Mouse (Mus musculus): ENCODE data around the gene Gm37240. TPM values are rescaled to one million over a fixed set of nuclear protein-coding genes. Genes with fewer than 3 reads are reported as not detected.

The Gm37240 gene
- polyA plus RNA-seq, 1 experiment from 2014 or later, result 5.2 TPM

DNA sequence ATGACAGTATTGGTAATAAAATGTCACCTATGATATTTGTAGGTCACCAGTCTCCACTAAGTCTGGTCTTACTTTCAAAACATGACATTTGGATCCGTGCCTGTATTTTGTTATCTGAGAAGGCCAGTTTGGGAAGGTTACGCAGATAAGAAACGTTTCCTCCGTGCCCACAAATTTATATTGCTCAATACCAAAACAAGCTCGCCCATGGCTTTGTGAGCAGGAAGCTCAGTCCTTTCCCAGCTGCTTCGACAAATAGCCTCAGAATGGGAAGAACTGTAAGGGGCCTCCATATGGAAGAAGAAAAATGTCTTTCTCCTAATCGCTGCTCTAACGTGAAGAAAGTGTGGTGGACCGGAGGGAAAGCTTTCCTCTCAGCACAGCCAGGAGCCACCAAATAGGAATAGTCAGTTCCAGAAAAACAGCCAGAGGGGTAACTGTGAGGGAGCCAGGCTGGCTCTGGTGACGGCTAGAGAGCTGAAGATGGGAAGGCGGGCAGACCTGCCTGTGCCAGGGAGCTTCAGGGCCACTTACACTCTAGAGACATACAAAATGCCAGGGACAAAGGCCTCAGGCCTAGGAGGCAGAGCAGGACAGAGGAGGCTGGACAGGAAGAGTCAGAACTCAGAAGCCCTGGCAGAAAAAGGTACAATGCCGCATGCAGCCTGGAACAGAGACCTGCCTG lies 1431.4 kb downstream of the Gm37240 start:
- no peak for DNase-seq (ENCODE audit: low spot score)

DNA sequence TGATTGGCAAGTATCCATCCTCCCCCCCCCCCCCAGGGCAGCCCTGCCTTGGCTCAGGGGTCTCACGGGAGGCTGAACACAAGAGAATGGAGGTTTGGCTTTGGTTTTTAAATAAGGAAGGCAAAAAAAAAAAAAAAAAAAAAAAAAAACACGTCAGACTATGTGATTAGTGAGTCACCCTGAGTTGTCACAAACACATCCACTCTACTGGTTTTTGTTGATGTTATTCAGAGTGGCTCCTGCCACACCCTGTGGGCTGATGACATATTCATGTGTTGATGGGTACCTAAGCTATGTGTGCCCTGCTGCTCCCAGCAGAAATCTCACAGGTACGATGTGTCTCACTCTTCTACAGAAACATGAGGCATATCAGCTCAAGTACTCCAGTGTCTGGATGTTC lies 1436.7 kb downstream of the Gm37240 start:
- DNase-seq (ENCODE audit: low spot score), result no peak

DNA sequence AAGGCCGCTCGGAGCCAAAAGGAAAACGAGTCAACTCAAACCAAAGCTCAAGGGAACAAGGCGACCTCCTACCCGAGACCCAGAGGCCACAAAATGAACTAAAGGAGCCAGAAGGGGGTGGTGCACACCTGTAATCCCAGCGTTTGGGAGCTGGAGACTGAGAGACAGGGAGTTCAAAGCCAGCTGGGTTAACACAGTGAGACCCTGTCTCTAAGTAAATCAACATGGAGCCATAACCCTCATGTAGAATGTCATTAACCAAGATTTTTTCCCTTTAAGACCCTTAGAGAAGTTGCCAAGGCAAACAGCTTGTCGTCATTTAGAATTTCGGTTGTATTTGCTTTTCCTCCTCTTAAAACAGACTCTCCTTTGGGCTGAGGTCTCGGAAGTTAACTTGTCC lies 1438.3 kb downstream of the Gm37240 start:
- no peak for DNase-seq (ENCODE audit: low spot score)

DNA sequence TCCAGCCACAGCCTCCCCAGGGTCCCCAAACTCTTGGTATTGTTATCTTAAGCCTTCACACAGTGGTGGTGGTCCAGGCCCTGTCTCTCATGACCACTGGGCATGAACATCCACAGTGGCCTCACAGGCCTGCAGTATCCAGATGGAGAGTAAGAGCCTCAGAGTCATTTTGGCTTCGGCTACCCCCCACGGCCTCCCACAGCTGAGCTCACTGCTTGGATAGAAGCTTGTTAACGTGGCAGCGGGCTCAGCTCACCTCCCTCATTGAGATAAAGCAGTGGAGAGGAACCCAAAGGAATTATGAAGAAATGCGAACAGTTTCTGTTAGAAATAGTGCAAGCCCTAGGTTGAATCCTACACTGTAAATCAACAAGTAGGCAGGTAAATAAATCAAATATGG lies 1439.5 kb downstream of the Gm37240 start:
- DNase-seq (ENCODE audit: low spot score), result no peak

MicroRNA genes within 50 kb of the gene (microRNA counts, 519-probe panel; counts per million panel counts)
- 473 counts per million, percentile 71 among the panel's probes with 10 or more counts for microRNA mmu-miR-466k

Small RNA genes lying within 50 kb of the gene (microRNA-seq; reads per million reads assigned to microRNA genes)
- not detected for gene Mir466k (ENCODE audit: borderline number of aligned reads)

Other genes starting within 250 kb of the Gm37240 start
- 2.3 and 2.8 TPM in 2 replicates for gene Fam160a1, start 70.2 kb downstream of the Gm37240 start, polyA plus RNA-seq (2015; fragmentation: Nextera tagmentation; extraction: Ambion mirVana)
- gene Glt28d2, start within 50 bp of the Gm37240 start, polyA plus RNA-seq (2015; fragmentation: Nextera tagmentation; extraction: Ambion mirVana), result 1.6 and 1.7 TPM in 2 replicates
- 2.5 and 3.5 TPM in 2 replicates for gene Sh3d19, start 83.6 kb upstream of the Gm37240 start, polyA plus RNA-seq (2015; fragmentation: Nextera tagmentation; extraction: Ambion mirVana)
- not detected in 2 replicates for gene Prss48, start 115.0 kb upstream of the Gm37240 start, polyA plus RNA-seq (2015; fragmentation: Nextera tagmentation; extraction: Ambion mirVana)

Measured in thymus, postnatal 0 days (tissue).